Mouse (Mus musculus) forebrain, embryonic 13.5 days (tissue): Measurements from ENCODE around the gene Dtd2. TPM values are rescaled to one million over a fixed set of nuclear protein-coding genes. Genes with fewer than 3 reads are reported as not detected.

Experiments
- ATAC-seq: fragments of 200-750 bp; cut with Nextera tagmentation; 2 replicates; pipeline ENCODE4 v1.8.0; 2017
- H3K27ac ChIP-seq: fragments of 300-500 bp; sonication (generic); 2 replicates; pipeline ENCODE4 v1.5.1; 2015; ENCODE audit warnings: inconsistent platforms, mild to moderate bottlenecking, moderate library complexity
- H3K27me3 ChIP-seq: fragments of 300-500 bp; sonication (generic); 2 replicates; pipeline ENCODE4 v1.6.1; 2015; ENCODE audit warnings: mild to moderate bottlenecking, inconsistent platforms
- H3K36me3 ChIP-seq: fragments of 300-500 bp; sonication (generic); 2 replicates; pipeline ENCODE4 v1.6.1; 2015; ENCODE audit warnings: mild to moderate bottlenecking, inconsistent platforms; ENCODE audit not compliant: poor library complexity, severe bottlenecking
- H3K4me1 ChIP-seq: fragments of 300-500 bp; sonication (generic); 2 replicates; pipeline ENCODE4 v1.6.1; 2015; ENCODE audit warnings: inconsistent platforms
- H3K4me2 ChIP-seq: fragments of 300-500 bp; sonication (generic); 2 replicates; pipeline ENCODE4 v1.6.1; 2015; ENCODE audit warnings: inconsistent platforms, mild to moderate bottlenecking, moderate library complexity
- H3K4me3 ChIP-seq: fragments of 300-500 bp; sonication (generic); 2 replicates; pipeline ENCODE4 v1.5.1; 2015; ENCODE audit warnings: mild to moderate bottlenecking, inconsistent platforms
- H3K9ac ChIP-seq: fragments of 300-500 bp; sonication (generic); 2 replicates; pipeline ENCODE4 v1.6.1; 2015; ENCODE audit warnings: mild to moderate bottlenecking, inconsistent platforms
- H3K9me3 ChIP-seq: fragments of 300-500 bp; sonication (generic); replicated peaks from 2 replicates; pipeline ENCODE4 v1.6.1; 2016; ENCODE audit warnings: inconsistent platforms
- WGBS: fragments of 180-500 bp; shearing (Covaris S2); methylation state at CpG from one replicate; pipeline ENCODE4 v1.1.7; 2015; 5-methylcytosine and 5-hydroxymethylcytosine counted together
- polyA plus RNA-seq: library from polyadenylated mRNA; unstranded; fragments of >200 nt; fragmentation: Nextera tagmentation; extraction: Ambion mirVana; gene quantifications from 2 replicates; pipeline ENCODE4 v1.2.1, GENCODE M21; 2015

Dtd2 gene
- polyA plus RNA-seq, 1 experiment from 2014 or later: 19.1 TPM

- Histone ChIP-seq H3K27ac (no peak overlapping the region), H3K4me1 (peaks cover 12% of the 10 kb centered on the region), H3K4me2 (no peak overlapping the region), H3K9me3 (no peaks in the 10 kb centered on the region), H3K27me3 (no peaks in the 10 kb centered on the region), H3K9ac (no peak overlapping the region), H3K4me3 (no peak overlapping the region), H3K36me3 (peaks cover 30% of the 10 kb centered on the region)
- ATAC-seq: no peak
- 29% methylated on average over 9 of the region's 9 CpGs for WGBS
Measured at GRCm38 (mm10) chr12:51945331-51945730, 61.0 kb downstream of the Dtd2 start.

GRCm38 (mm10) chr12:51939848-51940247 lies 66.5 kb downstream of the Dtd2 start:
- Histone ChIP-seq H3K27me3 (no peaks in the 10 kb centered on the region), H3K27ac (no peak overlapping the region), H3K4me2 (no peak overlapping the region), H3K36me3 (peaks cover 19% of the 10 kb centered on the region), H3K4me3 (no peak overlapping the region), H3K9ac (no peak overlapping the region), H3K9me3 (no peaks in the 10 kb centered on the region), H3K4me1 (no peaks in the 10 kb centered on the region)
- 87% methylated on average over 4 of the region's 4 CpGs for WGBS
- no peak for ATAC-seq

Other genes with a start within 250 kb of the Dtd2 start
- 38.6 and 39.1 TPM in 2 replicates for gene Hectd1, start 177.0 kb downstream of the Dtd2 start, polyA plus RNA-seq
- 6.7 and 7.3 TPM in 2 replicates for gene Heatr5a, start 35.2 kb downstream of the Dtd2 start, polyA plus RNA-seq
- not detected in 2 replicates for gene Gpr33, start 21.6 kb upstream of the Dtd2 start, polyA plus RNA-seq
- 13.3 and 13.8 TPM in 2 replicates for gene Nubpl, start 91.2 kb upstream of the Dtd2 start, polyA plus RNA-seq